Mouse (Mus musculus) olfactory bulb, adult 2 months (tissue): Measurements from ENCODE around the gene Specc1l.

Experiments
- CTCF ChIP-seq: fragments of 200-500 bp; IDR thresholded peaks from 2 replicates; pipeline ENCODE4 v1.5.1; 2012; ENCODE audit warnings: low read depth, mild to moderate bottlenecking, low read length, moderate library complexity; ENCODE audit not compliant: insufficient read depth
- POLR2A ChIP-seq: fragments of 200-500 bp; IDR thresholded peaks from 2 replicates; pipeline ENCODE4 v1.6.1; 2012; ENCODE audit warnings: mild to moderate bottlenecking, low read depth, low read length, moderate library complexity; ENCODE audit not compliant: insufficient read depth

DNA sequence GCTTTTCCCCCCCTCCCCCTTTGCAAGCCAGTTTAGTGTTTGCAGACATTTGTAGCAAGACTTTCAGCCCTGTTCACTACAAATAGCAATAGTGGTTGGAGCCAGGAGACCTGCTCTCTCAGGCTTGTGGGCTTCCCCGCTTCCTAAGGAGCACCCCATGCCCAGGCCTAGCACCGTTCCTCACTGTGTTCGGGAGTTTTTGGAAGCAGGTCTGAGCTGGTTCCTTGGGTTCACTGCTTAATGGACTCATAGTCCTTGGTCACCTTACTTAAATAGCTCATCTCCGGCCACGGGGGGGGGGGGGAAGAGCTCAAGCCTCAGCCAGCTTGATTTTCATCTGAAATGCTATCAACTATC, 92.2 kb downstream of the Specc1l start:
- no peak for TF ChIP-seq CTCF
- TF ChIP-seq POLR2A: no peak
